Mouse (Mus musculus) MEL (cell line): Measurements from ENCODE around the gene Vcp. TPM values are rescaled to one million over a fixed set of nuclear protein-coding genes. Genes with fewer than 3 reads are reported as not detected.

Source experiments
- DNase-seq: peaks from one replicate; pipeline ENCODE4 v3.0.0; 2011; ENCODE audit warnings: low read depth, low spot score
- H3K27ac ChIP-seq: 2 replicates; pipeline ENCODE4 v1.5.1; 2012; ENCODE audit warnings: low read depth, mild to moderate bottlenecking, control low read depth, low read length, moderate library complexity; ENCODE audit not compliant: control insufficient read depth
- H3K27me3 ChIP-seq, 2 experiments: fragments of 150-350 bp in 1 of 2; sonication (generic) in 1 of 2; 2 replicates each; pipeline ENCODE4 v1.6.1; 2012; ENCODE audit warnings: low read length in 2 of 2, mild to moderate bottlenecking in 2 of 2, improper control_type of control experiment in 1 of 2, moderate library complexity in 1 of 2; ENCODE audit not compliant: insufficient read depth in 2 of 2, control insufficient read depth in 1 of 2
- H3K36me3 ChIP-seq, 2 experiments: 2 replicates each; pipeline ENCODE4 v1.6.1; 2012 to 2014; ENCODE audit warnings: low read length in 2 of 2, improper control_type of control experiment in 1 of 2, inconsistent platforms in 1 of 2, mild to moderate bottlenecking in 1 of 2; ENCODE audit not compliant: insufficient read depth in 2 of 2, control insufficient read depth in 1 of 2
- H3K4me1 ChIP-seq, 2 experiments: fragments of 150-350 bp in 1 of 2; sonication (generic) in 1 of 2; 2 replicates each; pipeline ENCODE4 v1.6.1; 2012; ENCODE audit warnings: low read length in 2 of 2, improper control_type of control experiment in 1 of 2, mild to moderate bottlenecking in 1 of 2; ENCODE audit not compliant: insufficient read depth in 2 of 2, control insufficient read depth in 1 of 2
- H3K4me3 ChIP-seq, 2 experiments: fragments of 150-350 bp in 1 of 2; sonication (generic) in 1 of 2; 2 replicates each; pipeline ENCODE4 v1.5.1; 2012; ENCODE audit warnings: low read depth in 2 of 2, low read length in 2 of 2, mild to moderate bottlenecking in 2 of 2, moderate library complexity in 2 of 2, control low read depth in 1 of 2, improper control_type of control experiment in 1 of 2; ENCODE audit not compliant: control insufficient read depth in 1 of 2, insufficient read depth in 1 of 2
- H3K79me2 ChIP-seq: 2 replicates; pipeline ENCODE4 v1.6.1; 2012; ENCODE audit warnings: mild to moderate bottlenecking, low read length, moderate library complexity; ENCODE audit not compliant: control insufficient read depth, poor library complexity, insufficient read depth
- H3K9ac ChIP-seq: 2 replicates; pipeline ENCODE4 v1.6.1; 2012; ENCODE audit warnings: low read depth, mild to moderate bottlenecking, control low read depth, low read length, moderate library complexity; ENCODE audit not compliant: control insufficient read depth, poor library complexity, severe bottlenecking
- H3K9me3 ChIP-seq: fragments of 150-350 bp; sonication (generic); replicated peaks from 2 replicates; pipeline ENCODE4 v1.6.1; 2012; ENCODE audit warnings: mild to moderate bottlenecking, low read length, improper control_type of control experiment, moderate library complexity; ENCODE audit not compliant: insufficient read depth
- BHLHE40 ChIP-seq: IDR thresholded peaks from 2 replicates; pipeline ENCODE4 v1.6.1; 2012; ENCODE audit warnings: low read depth, mild to moderate bottlenecking, inconsistent platforms, low read length, improper control_type of control experiment, borderline replicate concordance
- CHD2 ChIP-seq: IDR thresholded peaks from 2 replicates; pipeline ENCODE4 v1.6.1; 2011; ENCODE audit warnings: low read length, improper control_type of control experiment
- CTCF ChIP-seq, 3 experiments: IDR thresholded peaks in 2 of 3; conservative IDR thresholded peaks in 1 of 3; 2 replicates each; pipeline ENCODE4 v1.5.1; 2011 to 2012; ENCODE audit warnings: low read length in 3 of 3, low read depth in 2 of 3, mild to moderate bottlenecking in 2 of 3, improper control_type of control experiment in 1 of 3, inconsistent platforms in 1 of 3, mixed read lengths in 1 of 3, moderate library complexity in 1 of 3; ENCODE audit not compliant: control insufficient read depth in 1 of 3, insufficient read depth in 1 of 3, poor library complexity in 1 of 3, severe bottlenecking in 1 of 3
- EP300 ChIP-seq, 2 experiments: IDR thresholded peaks; 2 replicates each; pipeline ENCODE4 v1.6.1; 2011; ENCODE audit warnings: improper control_type of control experiment in 2 of 2, low read length in 2 of 2, low read depth in 1 of 2, mild to moderate bottlenecking in 1 of 2
- ETS1 ChIP-seq: IDR thresholded peaks from 2 replicates; pipeline ENCODE4 v1.6.1; 2012; ENCODE audit warnings: low read depth, mild to moderate bottlenecking, inconsistent platforms, low read length, improper control_type of control experiment, moderate library complexity
- GATA1 ChIP-seq: IDR thresholded peaks from 2 replicates; pipeline ENCODE4 v1.6.1; 2011; ENCODE audit warnings: low read depth, low read length, improper control_type of control experiment
- HCFC1 ChIP-seq: IDR thresholded peaks from 2 replicates; pipeline ENCODE4 v1.6.1; 2012; ENCODE audit warnings: low read depth, mild to moderate bottlenecking, inconsistent platforms, low read length, improper control_type of control experiment, moderate library complexity
- JUND ChIP-seq: IDR thresholded peaks from 2 replicates; pipeline ENCODE4 v1.6.1; 2011; ENCODE audit warnings: low read depth, mild to moderate bottlenecking, improper control_type of control experiment, low read length
- MAFK ChIP-seq: IDR thresholded peaks from 2 replicates; pipeline ENCODE4 v1.6.1; 2011; ENCODE audit warnings: low read depth, mild to moderate bottlenecking, low read length, improper control_type of control experiment, borderline replicate concordance
- MAZ ChIP-seq: IDR thresholded peaks from 2 replicates; pipeline ENCODE4 v1.6.1; 2012; ENCODE audit warnings: low read depth, mild to moderate bottlenecking, inconsistent platforms, low read length, improper control_type of control experiment
- MXI1 ChIP-seq: IDR thresholded peaks from 2 replicates; pipeline ENCODE4 v1.6.1; 2011; ENCODE audit warnings: mild to moderate bottlenecking, low read depth, low read length, improper control_type of control experiment
- NRF1 ChIP-seq: IDR thresholded peaks from 2 replicates; pipeline ENCODE4 v1.6.1; 2014; ENCODE audit warnings: low read depth, mild to moderate bottlenecking, inconsistent platforms, low read length, improper control_type of control experiment, moderate library complexity; ENCODE audit not compliant: poor library complexity, insufficient read depth, severe bottlenecking
- POLR2AphosphoS5 ChIP-seq: IDR thresholded peaks from 2 replicates; pipeline ENCODE4 v1.6.1; 2012; ENCODE audit warnings: low read depth, borderline replicate concordance, mild to moderate bottlenecking, inconsistent platforms, low read length, moderate library complexity, mixed read lengths
- RAD21 ChIP-seq: IDR thresholded peaks from 2 replicates; pipeline ENCODE4 v1.6.1; 2011; ENCODE audit warnings: mild to moderate bottlenecking, low read depth, low read length, improper control_type of control experiment
- RCOR1 ChIP-seq: IDR thresholded peaks from 2 replicates; pipeline ENCODE4 v1.6.1; 2012; ENCODE audit warnings: low read depth, mild to moderate bottlenecking, inconsistent platforms, low read length, improper control_type of control experiment
- SIN3A ChIP-seq: IDR thresholded peaks from 2 replicates; pipeline ENCODE4 v1.6.1; 2012; ENCODE audit warnings: low read length, improper control_type of control experiment, inconsistent platforms
- TBP ChIP-seq: IDR thresholded peaks from 2 replicates; pipeline ENCODE4 v1.8.0; 2011; ENCODE audit warnings: low read depth, low read length, improper control_type of control experiment
- UBTF ChIP-seq: IDR thresholded peaks from 2 replicates; pipeline ENCODE4 v1.6.1; 2012; ENCODE audit warnings: low read depth, mild to moderate bottlenecking, inconsistent platforms, low read length, improper control_type of control experiment, moderate library complexity, borderline replicate concordance; ENCODE audit not compliant: insufficient read depth
- USF1 ChIP-seq: IDR thresholded peaks from 2 replicates; pipeline ENCODE4 v1.6.1; 2014; ENCODE audit warnings: low read depth, mild to moderate bottlenecking, inconsistent platforms, low read length, improper control_type of control experiment, moderate library complexity
- ZKSCAN1 ChIP-seq: IDR thresholded peaks from 2 replicates; pipeline ENCODE4 v1.6.1; 2012; ENCODE audit warnings: low read depth, mild to moderate bottlenecking, inconsistent platforms, low read length, improper control_type of control experiment, moderate library complexity
- ZMIZ1 ChIP-seq: IDR thresholded peaks from 2 replicates; pipeline ENCODE4 v1.6.1; 2012; ENCODE audit warnings: low read depth, mild to moderate bottlenecking, inconsistent platforms, low read length, improper control_type of control experiment, moderate library complexity
- ZNF384 ChIP-seq: IDR thresholded peaks from 2 replicates; pipeline ENCODE4 v1.6.1; 2012; ENCODE audit warnings: low read depth, mild to moderate bottlenecking, inconsistent platforms, low read length, improper control_type of control experiment
- polyA plus RNA-seq, 2 experiments: library from polyadenylated mRNA; stranded (reverse) in 1 of 2; unstranded in 1 of 2; fragments of >175 nt in 1 of 2; fragments of >200 nt in 1 of 2; gene quantifications; 2 replicates each; pipeline versions ENCODE4 v1.2.1 to v1.2.4; 2012; ENCODE audit warnings: low replicate concordance in 2 of 2, low read depth in 1 of 2; ENCODE audit not compliant: insufficient read length in 2 of 2, insufficient read depth in 1 of 2, missing spikeins in 1 of 2
- total RNA-seq: library from RNA; depleted of rRNA; stranded (reverse); fragments of 300-350 nt; gene quantifications from 2 replicates; pipeline ENCODE4 v1.2.3, GENCODE M21; 2012

The Vcp gene
- total and polyA plus RNA-seq, 3 experiments = 264 to 792 (median 420) TPM

GRCm38 (mm10) chr4:43043644-43044357 is 43.5 kb upstream of the Vcp start:
- H3K79me2 ChIP-seq = no peaks in the 10 kb centered on the region
- peak overlapping the region; percentile 13; the same call in 1 of the 2 replicates for H3K27ac ChIP-seq
- no peak overlapping the region; the same call in 1 of the 2 replicates for H3K9ac ChIP-seq
- peak overlapping the region in 1 of 2 experiments; percentile 31; a peak in 2 of 4 replicates for H3K4me3 ChIP-seq
- peak; percentile 89 for DNase-seq
- peaks cover 0 to 20% of the 10 kb centered on the region in 2 experiments; a peak in 2 of 4 replicates for H3K36me3 ChIP-seq
- no peaks in the 10 kb centered on the region for H3K9me3 ChIP-seq
- TF ChIP-seq TBP = no peak
- peak; percentile 45 for TF ChIP-seq HCFC1
- TF ChIP-seq SIN3A = peak; percentile 53; the same call in 1 of the 2 replicates
- peak; percentile 80; the same call in 1 of the 2 replicates for TF ChIP-seq ZNF384
- TF ChIP-seq ZMIZ1 = no peak
- TF ChIP-seq USF1 = 0 out of 2 replicates have a peak, but pooled peaks have one; percentile 14
- TF ChIP-seq MXI1 = peak; percentile 59
- TF ChIP-seq NRF1 = no peak
- TF ChIP-seq POLR2AphosphoS5 = no peak
- TF ChIP-seq ETS1 = peak; percentile 30; the same call in 1 of the 2 replicates
- TF ChIP-seq RCOR1 = peak; percentile 42; the same call in 1 of the 2 replicates
- no peak for TF ChIP-seq GATA1
- TF ChIP-seq, all 39 proteins: peak for 7
- H3K4me1 ChIP-seq = peaks cover 16 to 42% of the 10 kb centered on the region in 2 experiments
- H3K27me3 ChIP-seq = no peaks in the 10 kb centered on the region

GRCm38 (mm10) chr4:43040881-43041547 is 40.7 kb upstream of the Vcp start:
- Histone ChIP-seq H3K9ac (no peak overlapping the region), H3K27me3 (no peaks in the 10 kb centered on the region), H3K36me3 (peaks cover 0 to 28% of the 10 kb centered on the region in 2 experiments; a peak in 2 of 4 replicates), H3K9me3 (no peaks in the 10 kb centered on the region), H3K27ac (peak overlapping the region; percentile 15; the same call in 1 of the 2 replicates), H3K4me3 (no peak overlapping the region), H3K79me2 (no peaks in the 10 kb centered on the region), H3K4me1 (peaks cover 25 to 55% of the 10 kb centered on the region in 2 experiments)
- peak; percentile 46 for DNase-seq
- TF ChIP-seq RAD21 (no peak), CHD2 (no peak), BHLHE40 (no peak), MAFK (no peak), SIN3A (peak; percentile 46; the same call in 1 of the 2 replicates), ZKSCAN1 (no peak), JUND (no peak), EP300 (IDR thresholded peaks at IDR 0.05; ENCODE audit: low read depth in 1 of 2, low read length in 2 of 2) (no peak), MAZ (no peak), NRF1 (no peak), GATA1 (no peak), POLR2AphosphoS5 (no peak), ETS1 (peak; percentile 8; the same call in 1 of the 2 replicates), MXI1 (no peak), CTCF (IDR thresholded peaks at IDR 0.05 in 2 of 3, conservative IDR thresholded peaks at IDR 0.05 in 1 of 3; ENCODE audit: control insufficient read depth in 1 of 3, insufficient read depth in 1 of 3, low read depth in 2 of 3, low read length in 3 of 3, poor library complexity in 1 of 3, severe bottlenecking in 1 of 3) (no peak), TBP (no peak), UBTF (no peak)
